Mouse (Mus musculus) T-cell, adult 2 months (primary cell): ENCODE results near the gene Gap43.
"Not testable (repeated sequence)": the region's sequence is repeated elsewhere in the genome, so short reads cannot be mapped to it uniquely, and the experiment has no call there.

Source experiments
- DNase-seq: peaks from one replicate; pipeline ENCODE4 v3.0.0; 2022; ENCODE audit warnings: low spot score

Gap43 gene

GRCm38 (mm10) chr16:42294481-42294880 is 46.0 kb downstream of the Gap43 start:
- no peak for DNase-seq

GRCm38 (mm10) chr16:42294056-42294455 is 46.4 kb downstream of the Gap43 start:
- DNase-seq, result no peak

GRCm38 (mm10) chr16:42291572-42291971 is 48.9 kb downstream of the Gap43 start:
- DNase-seq, result no peak

GRCm38 (mm10) chr16:42284005-42284404 is 56.4 kb downstream of the Gap43 start:
- DNase-seq, result no peak

GRCm38 (mm10) chr16:42277713-42278112 is 62.7 kb downstream of the Gap43 start:
- no peak for DNase-seq

GRCm38 (mm10) chr16:42277268-42277667 is 63.2 kb downstream of the Gap43 start:
- DNase-seq, result no peak

- DNase-seq, result peak; percentile 26
These were observed 64.0 kb downstream of the Gap43 start for GRCm38 (mm10) chr16:42276216-42277141.

GRCm38 (mm10) chr16:42275518-42276215 is 64.8 kb downstream of the Gap43 start:
- no peak for DNase-seq

GRCm38 (mm10) chr16:42271213-42271612 is 69.2 kb downstream of the Gap43 start:
- no peak for DNase-seq

- DNase-seq, result no peak
These were observed 70.9 kb downstream of the Gap43 start for GRCm38 (mm10) chr16:42269587-42269967.

- no peak for DNase-seq
These were observed 71.4 kb downstream of the Gap43 start for GRCm38 (mm10) chr16:42268843-42269586.

GRCm38 (mm10) chr16:42265185-42265584 is 75.3 kb downstream of the Gap43 start:
- DNase-seq, result no peak

GRCm38 (mm10) chr16:42262935-42263542 is 77.4 kb downstream of the Gap43 start:
- DNase-seq, result no peak

GRCm38 (mm10) chr16:42255693-42256092 is 84.8 kb downstream of the Gap43 start:
- DNase-seq, result no peak

- DNase-seq, result no peak
These were observed 85.2 kb downstream of the Gap43 start for GRCm38 (mm10) chr16:42255222-42255621.

- DNase-seq, result no peak
These were observed 88.2 kb downstream of the Gap43 start for GRCm38 (mm10) chr16:42252252-42252651.

- not testable (repeated sequence) for DNase-seq
These were observed 96.3 kb downstream of the Gap43 start for GRCm38 (mm10) chr16:42244121-42244520.

- no peak for DNase-seq
These were observed 109.1 kb downstream of the Gap43 start for GRCm38 (mm10) chr16:42231306-42231705.
